Mouse (Mus musculus) brain, adult 10 weeks (tissue): Measurements from ENCODE around the gene Cwc22. TPM values are rescaled to one million over a fixed set of nuclear protein-coding genes. Genes with fewer than 3 reads are reported as not detected.

Experiments used
- polyA plus RNA-seq: library from polyadenylated mRNA; stranded (reverse); fragments of 350-450 nt; fragmentation: Illumina TruSeq; extraction: RNeasy Lipid Tissue Mini Kit (QIAGEN cat#74804); gene quantifications from one replicate; pipeline ENCODE4 v1.2.3, GENCODE M21; 2015; ENCODE audit warnings: low read depth, low replicate concordance

The Cwc22 gene
- 20.3 TPM for polyA plus RNA-seq

DNA sequence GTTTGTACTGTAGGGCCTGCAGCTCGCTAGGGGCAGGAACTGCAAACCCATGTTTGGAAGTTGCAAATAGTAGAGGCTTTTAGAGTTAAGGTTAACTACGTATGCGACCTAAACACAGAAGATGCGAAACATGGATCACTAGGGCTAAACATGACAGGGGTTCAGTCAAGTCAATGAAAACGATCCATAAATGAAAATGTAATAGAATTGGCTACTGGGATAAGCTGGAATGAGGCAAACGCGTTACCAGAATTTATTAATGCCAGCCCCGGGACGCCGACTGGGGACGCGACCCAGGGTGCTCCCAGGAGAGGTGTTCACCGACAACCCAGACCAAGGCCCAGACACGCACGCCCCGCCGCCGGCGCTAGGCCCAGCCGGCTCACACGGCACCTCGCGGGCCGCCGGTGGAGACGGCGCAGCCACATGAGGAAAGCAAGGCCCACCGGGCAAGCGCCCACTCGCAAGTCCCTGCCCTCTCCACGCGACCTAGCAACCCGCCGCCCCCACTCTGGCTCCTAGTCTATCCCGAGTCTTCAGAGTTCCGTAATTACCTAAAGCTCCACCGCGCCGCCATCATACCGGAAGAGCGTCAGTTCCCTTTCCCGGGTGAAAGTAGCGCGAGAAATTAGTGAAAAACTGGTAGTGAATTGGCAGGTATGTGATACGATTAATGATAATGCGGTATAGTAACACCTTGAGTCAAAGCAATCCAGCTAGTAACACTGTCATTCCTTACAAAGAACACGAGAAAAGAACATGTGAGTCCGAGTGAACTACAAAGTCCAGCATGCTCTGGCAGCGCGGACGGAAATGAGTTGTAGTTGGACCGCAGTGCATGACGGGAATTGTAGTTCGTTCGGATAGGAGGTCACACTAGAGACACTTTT lies at the start of gene Cwc22:
Gene Cwc22, minus strand, starts transcription at position 780 of the 890 bp plus-strand sequence.

Other genes starting within 250 kb of the Cwc22 start
- gene Zfp385b, start 126.7 kb downstream of the Cwc22 start, polyA plus RNA-seq, result 35.9 TPM